Mouse (Mus musculus): ENCODE measurements around the gene Tfrc.

The Tfrc gene

GRCm38 (mm10) chr16:32650461-32650860 is 41.7 kb downstream of the Tfrc start:
- DNase-seq (ENCODE audit: low spot score): no peak

GRCm38 (mm10) chr16:32650974-32651618 is 42.4 kb downstream of the Tfrc start:
- no peak for DNase-seq (ENCODE audit: low spot score)

GRCm38 (mm10) chr16:32654071-32654733 is 45.5 kb downstream of the Tfrc start:
- no peak for DNase-seq (ENCODE audit: low spot score)

- no peak for DNase-seq (ENCODE audit: low spot score)
Observed at GRCm38 (mm10) chr16:32655534-32655933, 46.8 kb downstream of the Tfrc start.

- DNase-seq (ENCODE audit: low spot score): no peak
Observed at GRCm38 (mm10) chr16:32656321-32656720, 47.6 kb downstream of the Tfrc start.

GRCm38 (mm10) chr16:32656794-32657193 is 48.1 kb downstream of the Tfrc start:
- no peak for DNase-seq (ENCODE audit: low spot score)

GRCm38 (mm10) chr16:32657498-32658250 is 49.0 kb downstream of the Tfrc start:
- no peak for DNase-seq (ENCODE audit: low spot score)

- DNase-seq (ENCODE audit: low spot score): no peak
Observed at GRCm38 (mm10) chr16:32658743-32659171, 50.0 kb downstream of the Tfrc start.

GRCm38 (mm10) chr16:32659385-32659784 is 50.7 kb downstream of the Tfrc start:
- peak; percentile 43 for DNase-seq (ENCODE audit: low spot score)

GRCm38 (mm10) chr16:32660095-32660494 is 51.4 kb downstream of the Tfrc start:
- DNase-seq (ENCODE audit: low spot score): no peak

- no peak for DNase-seq (ENCODE audit: low spot score)
Observed at GRCm38 (mm10) chr16:32660557-32661321, 52.0 kb downstream of the Tfrc start.

GRCm38 (mm10) chr16:32661493-32661921 is 52.8 kb downstream of the Tfrc start:
- no peak for DNase-seq (ENCODE audit: low spot score)

- DNase-seq (ENCODE audit: low spot score): no peak
Observed at GRCm38 (mm10) chr16:32662372-32662771, 53.7 kb downstream of the Tfrc start.

GRCm38 (mm10) chr16:32663231-32663858 is 54.6 kb downstream of the Tfrc start:
- no peak for DNase-seq (ENCODE audit: low spot score)

GRCm38 (mm10) chr16:32664211-32664610 is 55.5 kb downstream of the Tfrc start:
- no peak for DNase-seq (ENCODE audit: low spot score)

- DNase-seq (ENCODE audit: low spot score): peak; percentile 82
Observed at GRCm38 (mm10) chr16:32665851-32666665, 57.3 kb downstream of the Tfrc start.

GRCm38 (mm10) chr16:32666671-32667551 is 58.2 kb downstream of the Tfrc start:
- no peak for DNase-seq (ENCODE audit: low spot score)

- no peak for DNase-seq (ENCODE audit: low spot score)
Observed at GRCm38 (mm10) chr16:32667552-32667872, 58.8 kb downstream of the Tfrc start.

GRCm38 (mm10) chr16:32668030-32668429 is 59.3 kb downstream of the Tfrc start:
- DNase-seq (ENCODE audit: low spot score): no peak

GRCm38 (mm10) chr16:32668472-32668871 is 59.8 kb downstream of the Tfrc start:
- no peak for DNase-seq (ENCODE audit: low spot score)

All from c-Kit-positive CD71-positive TER-119-positive erythroid progenitor cells, embryonic 14.5 days (primary cell).